Mouse (Mus musculus) bone marrow macrophage, adult 2 months (primary cell): ENCODE data around the gene Cd164.

ENCODE experiments used
- CTCF ChIP-seq: IDR thresholded peaks from 2 replicates; pipeline ENCODE4 v1.5.1; 2012; ENCODE audit warnings: low read depth, mild to moderate bottlenecking, low read length, moderate library complexity
- POLR2A ChIP-seq: IDR thresholded peaks from 2 replicates; pipeline ENCODE4 v1.6.1; 2012; ENCODE audit warnings: mild to moderate bottlenecking, low read depth, low read length, borderline replicate concordance

DNA sequence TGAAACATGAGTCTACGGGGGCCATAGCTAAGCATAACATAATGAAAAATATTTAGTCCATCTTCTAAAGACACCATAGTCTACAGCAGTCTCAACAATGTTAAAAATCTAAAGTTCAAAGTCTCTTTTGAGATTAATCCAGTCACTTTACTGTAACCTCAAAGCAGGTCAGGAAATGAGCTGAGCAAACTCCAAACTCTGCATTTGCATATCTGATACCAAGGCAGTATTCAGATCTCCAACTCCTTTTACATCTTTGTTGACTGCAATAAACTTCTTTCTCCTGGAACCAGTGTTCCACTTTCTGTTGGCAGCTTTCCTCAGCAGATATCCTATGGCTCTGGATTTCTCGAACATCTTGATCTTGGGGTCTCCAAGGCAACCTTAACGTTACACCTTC, 48.5 kb upstream of the Cd164 start:
- no peak for TF ChIP-seq CTCF
- TF ChIP-seq POLR2A, result no peak
